Mouse (Mus musculus): ENCODE measurements around the gene Col5a1. TPM values are rescaled to one million over a fixed set of nuclear protein-coding genes. Genes with fewer than 3 reads are reported as not detected.

Gene Col5a1
- total and polyA plus RNA-seq, 2 experiments from 2014 or later, result 8.0 to 23.6 TPM

GRCm38 (mm10) chr2:27976512-27976911, 90.3 kb downstream of the Col5a1 start:
- Histone ChIP-seq H3K36me3 (ENCODE audit: insufficient read depth, low read length) (no peaks in the 10 kb centered on the region), H3K9me3 (ENCODE audit: low read length) (no peaks in the 10 kb centered on the region), H3K4me1 (ENCODE audit: insufficient read depth, low read length) (no peaks in the 10 kb centered on the region), H3K27ac (no peak overlapping the region), H3K9ac (replicated peaks; ENCODE audit: low read length) (no peak overlapping the region), H3K4me2 (ENCODE audit: low read depth, low read length) (no peak overlapping the region), H3K4me3 (ENCODE audit: low read length) (no peak overlapping the region), H3K27me3 (ENCODE audit: insufficient read depth, low read length) (no peaks in the 10 kb centered on the region)
- ATAC-seq (no peak), DNase-seq (ENCODE audit: low spot score) (no peak)
- TF ChIP-seq CTCF (IDR thresholded peaks at IDR 0.05; ENCODE audit: low read depth), result no peak
- 54% methylated on average over 4 of the region's 4 CpGs for whole genome bisulfite sequencing

GRCm38 (mm10) chr2:27981066-27981465, 94.8 kb downstream of the Col5a1 start:
- no peak overlapping the region for H3K27ac ChIP-seq
- H3K9ac ChIP-seq (replicated peaks; ENCODE audit: low read length), result no peak overlapping the region
- no peaks in the 10 kb centered on the region for H3K27me3 ChIP-seq (ENCODE audit: insufficient read depth, low read length)
- H3K4me1 ChIP-seq (ENCODE audit: insufficient read depth, low read length), result no peaks in the 10 kb centered on the region
- TF ChIP-seq CTCF (IDR thresholded peaks at IDR 0.05; ENCODE audit: low read depth), result no peak
- ATAC-seq, result no peak
- no peak for DNase-seq (ENCODE audit: low spot score)
- H3K4me2 ChIP-seq (ENCODE audit: low read depth, low read length), result no peak overlapping the region
- no peaks in the 10 kb centered on the region for H3K36me3 ChIP-seq (ENCODE audit: insufficient read depth, low read length)
- H3K9me3 ChIP-seq (ENCODE audit: low read length), result no peaks in the 10 kb centered on the region
- no peak overlapping the region for H3K4me3 ChIP-seq (ENCODE audit: low read length)
- WGBS, result 83% methylated on average over 2 of the region's 2 CpGs

DNA sequence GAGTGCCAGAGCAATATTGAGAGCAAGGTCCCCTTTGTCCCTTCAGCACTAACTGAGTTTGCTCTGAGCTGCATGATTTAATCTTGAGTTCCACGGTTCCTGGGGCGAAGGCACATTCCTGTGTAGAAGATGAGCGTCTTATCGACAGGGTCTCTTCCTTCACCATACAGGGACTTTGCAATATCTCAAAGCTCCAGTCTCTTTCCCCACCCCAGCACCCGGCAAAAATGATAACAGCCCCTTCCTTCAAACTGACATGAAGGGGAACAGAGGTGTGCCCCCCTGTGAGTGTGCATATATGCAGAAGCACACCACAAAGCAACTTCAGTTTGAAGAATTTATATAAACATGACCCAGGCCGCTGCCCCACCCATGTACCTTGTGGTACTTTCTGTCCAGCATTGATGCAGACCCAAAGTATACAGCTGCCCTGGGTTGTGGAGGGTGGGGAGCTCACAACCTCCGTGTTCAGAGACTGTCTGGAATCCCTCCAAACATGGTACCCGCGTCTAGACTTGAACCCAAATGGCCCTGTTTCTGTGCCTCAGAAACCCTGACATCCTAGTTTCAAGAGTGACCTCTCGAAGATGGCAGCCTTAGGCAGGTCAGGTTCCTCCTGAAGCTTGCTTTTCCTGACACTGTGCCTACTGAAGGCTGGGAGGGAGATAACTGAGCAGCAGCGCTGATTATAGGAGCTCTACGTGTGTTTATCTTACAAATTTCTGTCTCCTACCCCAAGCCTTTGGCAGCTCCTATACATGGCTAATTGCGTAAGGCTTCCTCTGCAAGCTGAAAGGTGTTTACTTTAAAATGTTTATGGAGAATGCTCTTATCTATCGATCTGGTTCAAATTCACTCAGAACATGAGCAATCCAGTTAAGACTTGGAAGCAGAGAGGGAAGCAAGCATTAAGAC, 95.7 kb downstream of the Col5a1 start:
- ATAC-seq, result no peak
- Histone ChIP-seq H3K4me2 (ENCODE audit: low read depth, low read length) (no peak overlapping the region), H3K4me1 (ENCODE audit: insufficient read depth, low read length) (no peaks in the 10 kb centered on the region), H3K27ac (no peak overlapping the region), H3K27me3 (ENCODE audit: insufficient read depth, low read length) (no peaks in the 10 kb centered on the region), H3K9ac (replicated peaks; ENCODE audit: low read length) (no peak overlapping the region), H3K4me3 (ENCODE audit: low read length) (no peak overlapping the region), H3K9me3 (ENCODE audit: low read length) (no peaks in the 10 kb centered on the region), H3K36me3 (ENCODE audit: insufficient read depth, low read length) (no peaks in the 10 kb centered on the region)
- no peak for TF ChIP-seq CTCF (IDR thresholded peaks at IDR 0.05; ENCODE audit: low read depth)
- DNase-seq (ENCODE audit: low spot score), result no peak
- 77% methylated on average over 14 of the region's 14 CpGs for WGBS

DNA sequence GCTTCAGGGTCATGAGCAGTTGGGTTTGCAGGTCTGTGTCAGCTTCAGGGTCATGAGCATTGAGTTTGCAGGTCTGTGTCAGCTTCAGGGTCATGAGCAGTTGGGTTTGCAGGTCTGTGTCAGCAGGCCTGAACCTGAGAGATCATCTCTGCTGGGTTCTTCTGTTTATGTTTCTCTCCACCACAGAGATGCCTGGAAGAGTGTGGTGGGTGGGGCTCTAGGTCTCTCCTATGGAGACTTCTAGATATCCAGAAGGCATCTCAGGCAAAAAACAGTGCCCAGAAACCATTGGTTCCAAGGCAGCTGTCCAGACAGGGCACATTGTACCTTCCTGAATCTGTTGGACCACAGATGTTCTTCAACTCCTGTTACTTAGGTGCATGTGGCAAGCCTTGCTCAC, 96.9 kb downstream of the Col5a1 start:
- Histone ChIP-seq H3K4me2 (ENCODE audit: low read depth, low read length) (no peak overlapping the region), H3K4me3 (ENCODE audit: low read length) (no peak overlapping the region), H3K9ac (replicated peaks; ENCODE audit: low read length) (no peak overlapping the region), H3K36me3 (ENCODE audit: insufficient read depth, low read length) (no peaks in the 10 kb centered on the region), H3K4me1 (ENCODE audit: insufficient read depth, low read length) (no peaks in the 10 kb centered on the region), H3K9me3 (ENCODE audit: low read length) (no peaks in the 10 kb centered on the region), H3K27me3 (ENCODE audit: insufficient read depth, low read length) (no peaks in the 10 kb centered on the region), H3K27ac (no peak overlapping the region)
- no peak for TF ChIP-seq CTCF (IDR thresholded peaks at IDR 0.05; ENCODE audit: low read depth)
- DNase-seq (ENCODE audit: low spot score) (no peak), ATAC-seq (no peak)

- Histone ChIP-seq H3K36me3 (ENCODE audit: insufficient read depth, low read length) (no peaks in the 10 kb centered on the region), H3K9ac (replicated peaks; ENCODE audit: low read length) (no peak overlapping the region), H3K4me3 (ENCODE audit: low read length) (no peak overlapping the region), H3K27me3 (ENCODE audit: insufficient read depth, low read length) (no peaks in the 10 kb centered on the region), H3K4me2 (ENCODE audit: low read depth, low read length) (no peak overlapping the region), H3K4me1 (ENCODE audit: insufficient read depth, low read length) (no peaks in the 10 kb centered on the region), H3K27ac (no peak overlapping the region), H3K9me3 (ENCODE audit: low read length) (no peaks in the 10 kb centered on the region)
- ATAC-seq (no peak), DNase-seq (ENCODE audit: low spot score) (peak; percentile 59)
- peak; percentile 73 for TF ChIP-seq CTCF (IDR thresholded peaks at IDR 0.05; ENCODE audit: low read depth)
- WGBS, result 61% methylated on average over 3 of the region's 3 CpGs
Measured at GRCm38 (mm10) chr2:27983884-27984283, 97.7 kb downstream of the Col5a1 start.

DNA sequence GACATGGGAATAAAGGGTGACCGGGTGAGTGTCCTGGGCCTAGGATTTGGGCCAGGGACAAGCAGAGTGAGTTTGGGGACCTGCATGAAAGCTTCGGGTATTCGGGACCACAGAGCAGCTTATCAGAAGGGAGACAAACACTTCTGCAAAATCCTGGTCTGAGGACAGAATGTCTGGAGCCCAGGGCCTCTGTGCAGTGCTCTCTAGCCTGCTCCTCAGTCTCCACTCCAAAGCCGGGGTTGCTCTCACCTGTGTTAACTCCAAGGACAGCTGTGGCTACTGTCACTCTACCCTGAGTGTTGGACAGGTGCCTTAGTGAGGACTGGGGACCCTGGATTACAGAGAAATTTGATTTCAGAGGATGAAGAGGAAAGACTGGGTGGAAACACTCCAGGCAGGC, 100.5 kb downstream of the Col5a1 start:
- no peaks in the 10 kb centered on the region for H3K27me3 ChIP-seq (ENCODE audit: insufficient read depth, low read length)
- H3K9ac ChIP-seq (replicated peaks; ENCODE audit: low read length), result no peak overlapping the region
- H3K4me2 ChIP-seq (ENCODE audit: low read depth, low read length), result no peak overlapping the region
- no peaks in the 10 kb centered on the region for H3K36me3 ChIP-seq (ENCODE audit: insufficient read depth, low read length)
- H3K9me3 ChIP-seq (ENCODE audit: low read length), result no peaks in the 10 kb centered on the region
- WGBS, result 82% methylated on average over 4 of the region's 4 CpGs
- DNase-seq (ENCODE audit: low spot score) (no peak), ATAC-seq (no peak)
- TF ChIP-seq CTCF (IDR thresholded peaks at IDR 0.05; ENCODE audit: low read depth), result no peak
- H3K4me1 ChIP-seq (ENCODE audit: insufficient read depth, low read length), result no peaks in the 10 kb centered on the region
- no peak overlapping the region for H3K27ac ChIP-seq
- H3K4me3 ChIP-seq (ENCODE audit: low read length), result no peak overlapping the region

All from hindbrain, postnatal 0 days (tissue).